Mouse (Mus musculus) brain, embryonic 14.5 days (tissue): ENCODE data around the gene Erp27.

Experiments
- CTCF ChIP-seq: fragments of 200-500 bp; IDR thresholded peaks from 2 replicates; pipeline ENCODE4 v1.5.1; 2012; ENCODE audit warnings: inconsistent platforms, mild to moderate bottlenecking, moderate library complexity, borderline replicate concordance; ENCODE audit not compliant: insufficient read depth, insufficient read length; ENCODE audit errors: extremely low read depth
- POLR2A ChIP-seq: fragments of 200-500 bp; IDR thresholded peaks from 2 replicates; pipeline ENCODE4 v1.6.1; 2012; ENCODE audit warnings: mild to moderate bottlenecking, inconsistent platforms, borderline replicate concordance; ENCODE audit not compliant: poor library complexity, insufficient read depth, insufficient read length, severe bottlenecking; ENCODE audit errors: extremely low read depth

DNA sequence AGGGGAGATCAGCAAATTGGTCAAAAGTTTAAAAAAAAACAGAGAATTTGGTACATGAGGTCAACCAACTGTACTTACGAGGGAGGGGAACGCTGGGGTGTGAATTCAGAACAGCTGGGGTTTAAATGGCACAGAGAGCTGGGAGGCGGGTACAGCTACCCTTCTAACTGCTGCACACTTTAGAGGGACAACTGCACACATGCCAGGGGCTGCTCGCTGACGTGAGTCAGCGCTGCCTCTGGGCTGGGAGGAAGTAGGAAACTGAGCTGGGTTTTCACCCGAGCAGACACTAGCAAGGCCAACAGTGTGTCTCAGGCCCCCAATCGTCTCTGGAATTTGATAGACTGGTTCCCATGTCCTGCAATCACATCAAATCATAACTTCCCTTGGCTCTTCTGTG lies 3.1 kb upstream of the Erp27 start:
- TF ChIP-seq POLR2A = no peak
- TF ChIP-seq CTCF = no peak
